Mouse (Mus musculus) left cerebral cortex, postnatal 14 days (tissue): ENCODE measurements around the gene Ccdc188. TPM values are rescaled to one million over a fixed set of nuclear protein-coding genes. Genes with fewer than 3 reads are reported as not detected.

Experiments used
- DNase-seq, 2 experiments: peaks; one replicate each; pipeline ENCODE4 v3.0.0; 2021 to 2022; ENCODE audit warnings: low spot score in 2 of 2, mixed read lengths in 1 of 2
- intact Hi-C: fragments of 180-260 bp; cut with DNase I; formaldehyde crosslinking; loops from one replicate; pipeline ENCODE4 v1.15.1; 2025
- total RNA-seq, 2 experiments: library from RNA; stranded (reverse); gene quantifications; 2 replicates each; pipeline ENCODE4 v1.2.3; 2021

Ccdc188 gene
- total RNA-seq, 2 experiments from 2014 or later = not detected

DNA sequence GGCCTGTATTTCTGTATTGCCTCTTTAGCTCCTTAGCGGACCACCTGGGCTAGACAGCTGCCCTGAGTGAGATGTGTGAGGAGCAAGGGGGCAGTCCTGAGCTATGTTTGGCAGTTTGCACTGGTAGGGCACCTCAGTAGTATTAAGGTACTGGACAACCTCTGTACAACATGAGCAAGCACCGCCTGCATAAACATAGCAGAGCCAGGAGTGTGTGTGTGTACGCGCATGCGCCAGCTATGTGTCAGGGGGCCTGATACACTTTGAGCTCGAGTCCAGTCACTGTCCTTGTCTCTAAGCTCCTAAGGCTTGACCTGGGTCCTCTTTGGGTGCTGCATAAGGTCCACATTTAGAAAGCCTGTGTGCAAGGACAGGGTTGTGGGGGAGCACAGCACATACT, 12.9 kb downstream of the Ccdc188 start:
- intact Hi-C loops = no loop called here
- DNase-seq = no peak

DNA sequence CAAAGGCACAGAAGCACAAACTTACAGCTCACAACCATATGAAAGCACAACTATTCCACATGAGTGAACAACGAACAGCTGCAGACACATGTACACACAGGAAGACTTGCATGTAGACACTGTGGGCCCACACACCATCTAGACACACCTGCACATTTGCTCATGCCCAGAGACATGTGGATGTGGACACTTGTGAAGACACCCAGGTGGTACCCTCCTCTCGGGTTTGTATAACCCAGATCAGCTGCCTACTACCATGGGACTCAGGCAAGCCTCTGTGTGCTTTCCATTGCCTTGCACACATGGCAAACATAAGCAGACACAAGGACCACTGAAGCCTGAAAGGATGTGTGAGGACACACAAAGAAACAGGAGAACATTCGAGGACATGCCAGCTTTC, 13.4 kb downstream of the Ccdc188 start:
- DNase-seq = no peak
- intact Hi-C loops = no loop called here

DNA sequence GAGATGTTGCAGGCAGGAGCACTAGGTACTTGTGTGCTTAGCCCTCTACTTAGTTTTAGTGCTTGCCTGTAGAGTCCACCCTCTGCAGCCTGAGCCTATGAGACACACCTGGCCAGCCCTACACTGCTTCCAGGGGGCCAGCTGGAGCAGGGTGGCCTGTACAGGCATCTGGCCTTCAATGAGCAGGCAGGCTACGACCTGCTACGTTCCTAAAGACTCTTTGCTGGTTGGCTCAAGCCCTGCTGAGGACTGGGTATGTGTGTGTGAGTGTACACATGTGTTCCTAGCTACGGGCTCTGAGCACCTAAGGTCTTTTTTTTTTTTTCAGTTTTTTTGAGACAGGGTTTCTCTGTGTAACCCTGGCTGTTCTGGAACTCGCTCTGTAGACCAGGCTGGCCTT, 13.8 kb downstream of the Ccdc188 start:
- no peak for DNase-seq
- intact Hi-C loops = no loop called here

DNA sequence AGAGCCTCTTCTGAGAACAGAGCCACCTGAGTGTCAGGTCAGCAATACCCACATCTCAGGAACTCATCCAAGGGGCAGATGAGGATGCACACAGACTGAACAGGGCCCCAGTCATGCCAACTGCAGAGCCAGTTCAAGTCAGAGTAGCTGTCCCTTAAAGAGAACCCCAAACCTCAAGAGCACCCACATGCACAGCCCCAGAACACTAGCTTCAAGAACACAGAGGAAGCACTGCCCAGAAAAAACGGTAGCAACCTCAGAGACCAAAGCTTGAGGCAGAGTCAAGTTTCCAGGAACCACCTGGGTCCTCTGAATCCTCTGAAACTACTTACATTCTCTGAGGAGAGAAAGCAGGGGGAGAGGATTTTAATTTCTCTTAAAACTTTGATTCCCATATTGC, 15.8 kb downstream of the Ccdc188 start:
- no peak for DNase-seq
- intact Hi-C loops = no loop called here

DNA sequence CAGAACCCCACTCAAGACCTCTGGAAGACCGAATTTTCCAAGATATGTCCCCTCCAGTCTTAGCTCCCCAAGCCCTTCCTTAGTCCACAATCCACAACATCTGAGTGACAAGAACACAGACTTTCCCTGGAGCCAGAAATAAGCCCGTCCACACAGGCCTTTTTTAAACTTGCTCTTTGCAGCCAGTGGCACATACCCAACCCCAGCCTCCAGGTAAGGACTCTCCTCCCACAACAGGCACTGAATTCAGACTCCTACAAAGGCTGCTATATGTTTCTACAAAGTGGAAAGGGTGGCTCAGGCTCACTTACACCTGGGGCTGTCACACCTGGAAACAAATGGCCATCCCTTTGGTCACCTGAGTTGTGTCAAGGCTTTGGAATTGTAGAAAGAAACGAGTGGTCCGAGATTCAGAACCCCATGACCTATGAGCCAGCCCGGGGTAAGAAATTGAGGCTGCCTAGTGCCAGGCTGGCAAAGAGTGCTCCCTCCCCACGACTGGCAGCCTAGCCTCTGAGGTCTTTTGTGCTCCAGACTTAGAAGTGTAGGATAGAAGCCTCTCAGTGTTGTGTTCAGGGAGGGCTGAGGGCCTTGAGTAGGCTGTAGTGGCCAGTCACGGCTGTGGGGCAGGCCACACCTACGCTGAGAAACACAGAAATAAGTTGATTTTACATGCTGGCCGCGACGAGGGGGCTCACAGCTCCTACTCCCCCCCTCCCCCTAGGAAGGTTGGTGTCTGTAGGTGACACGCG, 16.4 kb downstream of the Ccdc188 start:
- peak in 1 of 2 experiments; percentile 53 for DNase-seq

DNA sequence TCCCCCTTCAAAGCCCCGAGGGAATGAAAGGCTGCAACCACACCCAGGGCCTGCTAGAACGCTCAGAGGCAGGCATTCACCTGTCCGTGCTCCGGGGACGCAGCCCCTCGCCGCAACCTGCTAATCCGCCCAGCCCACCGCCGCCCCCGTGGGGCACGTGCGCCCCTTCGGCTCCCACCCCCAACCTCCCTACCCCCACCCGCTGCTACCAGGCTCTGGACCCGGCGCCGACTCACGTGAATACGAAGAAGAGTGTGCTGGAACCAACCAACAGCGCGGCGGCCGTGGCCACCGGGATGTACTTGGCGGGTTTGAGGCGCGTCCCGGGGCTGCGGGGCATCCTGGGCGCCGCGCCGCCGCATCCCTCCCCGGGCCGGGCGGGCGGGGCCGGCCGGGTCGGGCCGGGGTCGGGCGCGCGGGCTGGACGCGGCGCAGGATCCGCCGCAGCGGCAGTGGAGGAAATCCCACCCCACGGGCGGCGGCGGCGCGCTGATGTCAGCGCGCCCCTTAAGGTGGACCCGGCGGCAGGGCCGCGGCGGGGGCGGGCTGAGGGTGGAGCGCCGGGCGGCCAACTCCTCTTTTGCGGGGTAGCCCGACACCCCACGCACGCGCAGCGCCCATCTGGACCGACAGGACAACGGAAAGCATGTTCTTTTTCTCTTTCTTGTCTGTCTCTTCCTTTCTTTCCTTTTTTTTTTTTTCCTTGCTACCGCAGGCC, 17.2 kb downstream of the Ccdc188 start, which contains the start of gene Zdhhc8:
Zdhhc8 (minus strand) TSS at position 466 of the 718 bp plus-strand sequence.
- intact Hi-C loops = no loop called here

More for the DNA sequence above, 16.4 kb downstream of the Ccdc188 start:
- intact Hi-C loops = no loop called here

DNA sequence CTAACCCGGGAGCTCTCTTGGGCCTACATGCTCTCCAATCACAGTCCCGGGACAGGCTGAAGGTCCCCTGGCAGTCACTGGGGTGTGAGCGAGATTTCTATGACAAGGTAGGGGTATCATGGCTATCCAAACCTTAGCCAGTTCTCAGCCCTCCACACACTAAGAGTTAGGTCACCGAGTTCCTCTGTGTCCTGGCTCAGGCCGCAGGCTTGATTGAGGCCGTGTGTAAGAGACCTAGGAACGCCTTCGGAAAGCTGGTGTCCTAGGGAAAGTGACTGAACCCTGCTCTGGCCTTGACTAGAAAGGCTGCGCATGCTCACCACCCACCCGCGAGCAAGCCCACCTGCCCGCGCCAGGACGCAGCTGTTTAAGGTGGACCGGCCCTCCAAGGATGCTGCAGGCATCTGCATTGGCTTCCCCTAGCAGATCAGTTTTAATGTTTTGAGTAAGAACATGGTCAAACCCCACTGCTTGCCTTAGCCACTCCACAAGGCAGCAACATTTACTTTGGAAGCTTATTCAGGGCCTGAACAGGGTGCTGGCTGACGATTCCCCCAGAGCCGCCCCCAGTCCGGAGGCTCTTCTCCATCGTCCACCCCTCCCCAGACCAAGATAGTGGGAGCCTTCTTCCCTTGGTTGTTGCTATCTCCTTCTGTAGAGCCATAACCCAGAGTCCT, 17.8 kb downstream of the Ccdc188 start:
- intact Hi-C loops = no loop called here
- DNase-seq = peak; percentile 59 to 70

More for the DNA sequence above, 17.2 kb downstream of the Ccdc188 start, which contains the start of gene Zdhhc8:
- DNase-seq = peak; percentile 56 to 82

DNA sequence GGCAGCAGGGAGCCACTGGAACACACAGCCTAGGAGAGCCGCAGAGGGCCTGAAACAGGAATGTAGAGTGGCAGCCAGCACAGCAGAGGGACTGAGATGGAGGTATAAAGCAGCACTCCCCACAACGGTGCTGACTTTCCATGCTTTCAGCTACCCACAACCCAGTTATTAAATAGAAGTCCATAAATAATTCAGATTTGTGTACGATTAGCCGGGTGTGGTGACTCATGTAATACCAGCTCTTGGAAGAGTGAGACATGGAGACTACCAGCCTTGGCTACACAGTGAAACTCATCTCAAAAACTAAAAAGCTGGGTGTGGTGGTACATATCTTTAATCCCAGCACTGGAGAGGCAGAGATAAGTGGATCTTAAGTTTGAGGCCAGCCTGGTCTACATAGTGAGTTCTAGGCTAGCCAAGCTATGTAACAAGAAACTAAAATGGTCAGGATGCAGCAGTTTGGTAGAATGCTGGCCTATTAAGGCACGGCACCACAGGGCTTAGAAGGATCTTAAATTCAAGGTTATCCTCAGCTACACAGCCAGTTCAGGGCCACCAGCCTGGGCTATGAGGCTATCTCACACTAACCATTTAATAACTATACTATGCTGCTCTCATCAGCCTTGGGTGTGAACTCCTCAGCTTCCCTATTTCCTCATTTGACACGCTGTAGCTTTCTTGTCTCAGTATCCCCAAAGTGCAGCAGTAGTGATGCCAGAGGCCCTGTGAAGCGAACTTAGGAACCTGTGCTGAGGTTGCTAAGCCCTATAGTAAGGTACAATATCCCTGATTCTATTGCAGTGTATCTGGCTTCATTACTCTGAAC, 19.2 kb downstream of the Ccdc188 start:
- intact Hi-C loops = no loop called here
- DNase-seq = no peak

DNA sequence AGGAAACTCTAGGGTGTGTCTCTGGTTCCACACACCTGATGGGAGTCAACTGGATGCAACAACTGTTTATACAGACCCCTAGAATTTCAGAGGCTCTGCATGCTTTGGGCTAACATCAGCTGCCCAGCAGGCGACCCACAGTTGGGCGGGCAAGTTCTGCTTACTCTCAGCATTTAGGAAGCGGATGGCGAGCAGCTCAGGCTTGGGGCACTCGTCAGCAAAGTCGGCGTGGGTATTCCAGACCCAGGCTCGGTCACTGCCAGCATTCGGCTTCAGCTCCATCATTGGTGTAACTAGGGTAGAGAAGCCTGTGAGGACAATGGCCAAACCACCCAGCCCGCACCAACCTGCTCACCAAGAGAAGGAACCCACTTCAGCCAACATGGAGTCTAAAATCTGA, 23.9 kb downstream of the Ccdc188 start:
- DNase-seq = no peak
- intact Hi-C loops = no loop called here

DNA sequence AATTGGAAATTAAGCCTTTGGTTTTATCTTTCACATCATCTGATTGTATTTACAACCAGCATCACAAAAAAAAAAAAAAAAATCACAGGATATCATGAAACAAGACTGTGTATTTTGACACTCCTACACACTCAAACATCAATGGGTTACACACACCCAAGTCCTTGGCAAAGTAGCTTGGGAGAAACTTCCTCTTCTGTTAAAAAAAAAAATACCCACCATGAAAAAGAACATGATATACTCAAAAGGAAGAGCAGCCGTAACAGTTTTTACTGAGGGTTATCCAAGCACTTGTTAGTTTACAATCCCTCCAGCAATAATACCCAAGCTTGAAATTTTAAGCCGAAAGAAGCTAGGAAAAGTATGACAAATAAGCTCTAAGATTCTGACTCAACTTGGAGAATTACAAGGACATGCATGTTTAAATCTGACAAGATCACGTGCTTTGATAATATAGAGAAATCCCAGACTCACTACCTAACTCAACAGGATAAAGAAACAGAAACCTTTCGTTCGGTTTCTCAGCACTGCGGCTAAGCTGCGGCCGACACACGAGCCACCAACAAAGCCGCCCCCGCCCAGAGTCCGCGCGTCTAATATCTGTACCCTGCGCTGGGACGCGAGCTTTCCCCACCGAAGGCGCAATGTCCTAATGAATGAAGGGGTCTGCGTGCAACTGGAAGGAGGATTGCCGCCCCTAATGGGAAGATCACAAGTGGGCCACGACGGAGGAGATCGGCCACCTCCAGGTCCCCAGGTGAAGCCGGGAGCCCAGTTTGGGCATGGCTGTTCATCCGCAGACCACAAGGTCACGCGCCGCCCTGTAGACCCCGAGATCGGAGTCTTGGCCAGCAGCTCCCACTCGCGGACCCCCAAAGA, 30.1 kb downstream of the Ccdc188 start:
- no peak for DNase-seq
- intact Hi-C loops = no loop called here

DNA sequence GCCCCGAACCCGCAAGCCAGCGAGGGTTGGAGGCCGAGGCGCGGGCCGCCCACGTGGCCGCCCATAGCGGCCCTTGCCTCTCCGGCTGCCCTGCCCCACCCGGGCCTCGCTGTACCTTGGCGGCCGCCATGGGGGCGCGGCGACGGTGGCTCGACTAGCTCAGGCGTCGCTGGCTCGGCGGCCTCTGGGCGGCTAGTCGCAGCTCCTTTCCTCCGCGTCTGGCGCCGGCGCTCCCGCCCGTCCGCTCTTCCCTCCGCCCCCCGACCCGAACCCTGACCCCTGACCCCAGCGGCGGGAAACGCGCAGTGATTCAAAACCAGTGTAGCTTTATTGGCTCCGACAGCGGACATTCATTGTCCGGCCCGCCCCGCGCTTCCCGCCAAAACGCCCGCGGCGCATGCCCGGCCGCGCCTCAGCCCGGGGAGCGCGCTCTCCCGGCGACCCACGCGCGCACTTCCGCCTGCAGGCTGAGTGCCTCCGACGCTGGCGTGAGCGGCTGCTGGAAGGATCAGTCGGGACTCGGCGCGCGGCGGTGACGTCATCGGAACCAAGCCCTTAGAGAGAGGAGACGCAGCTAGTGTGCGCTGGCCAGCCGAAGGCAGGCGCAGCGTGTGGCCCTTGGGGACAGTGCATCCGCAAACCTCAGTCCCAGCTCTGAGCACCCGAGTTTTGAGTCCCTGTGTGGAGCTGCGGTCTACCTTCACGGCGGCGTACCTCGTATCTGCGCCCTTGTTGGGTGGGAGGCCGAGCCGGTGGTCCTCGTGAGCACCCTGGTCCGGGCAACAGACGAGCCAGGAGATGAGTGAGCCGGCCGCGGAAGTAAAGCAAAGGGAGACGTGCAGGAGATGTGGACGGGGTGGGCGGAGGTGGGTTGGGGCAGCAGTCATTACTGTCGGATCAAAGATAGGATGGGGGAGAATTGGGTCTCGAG, 31.0 kb downstream of the Ccdc188 start, which contains the start of the genes Trmt2a and Ranbp1:
Trmt2a (plus strand) TSS at position 247 of the 931 bp plus-strand sequence.
Ranbp1 (minus strand) TSS at position 300 of the 931 bp plus-strand sequence.
- peak; percentile 98 to 99 for DNase-seq
- intact Hi-C loops = no loop called here

DNA sequence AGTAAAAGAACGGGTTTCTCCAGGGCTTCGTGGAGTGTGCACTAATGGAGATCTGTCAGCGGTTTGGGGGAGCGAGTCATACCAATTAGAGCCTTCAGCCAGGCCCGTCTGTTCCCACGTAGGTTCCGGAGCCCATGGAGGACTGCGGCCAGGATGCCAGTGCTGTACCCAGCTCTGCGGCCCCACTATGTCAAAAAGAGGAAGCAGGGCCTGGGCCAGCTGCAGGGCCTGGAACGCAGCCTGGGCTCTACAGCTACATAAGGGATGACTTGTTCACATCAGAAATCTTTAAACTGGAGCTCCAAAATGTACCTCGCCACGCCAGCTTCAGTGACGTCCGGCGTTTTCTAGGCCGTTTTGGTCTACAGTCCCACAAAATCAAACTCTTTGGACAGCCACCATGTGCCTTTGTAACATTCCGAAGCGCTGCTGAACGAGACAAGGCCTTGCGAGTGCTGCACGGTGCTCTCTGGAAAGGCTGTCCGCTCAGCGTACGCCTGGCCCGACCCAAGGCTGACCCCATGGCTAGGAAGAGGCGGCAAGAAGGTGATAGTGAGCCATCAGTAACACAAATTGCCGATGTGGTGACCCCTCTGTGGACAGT, 31.8 kb downstream of the Ccdc188 start:
- intact Hi-C loops = no loop called here
- DNase-seq = peak; percentile 58 to 62

DNA sequence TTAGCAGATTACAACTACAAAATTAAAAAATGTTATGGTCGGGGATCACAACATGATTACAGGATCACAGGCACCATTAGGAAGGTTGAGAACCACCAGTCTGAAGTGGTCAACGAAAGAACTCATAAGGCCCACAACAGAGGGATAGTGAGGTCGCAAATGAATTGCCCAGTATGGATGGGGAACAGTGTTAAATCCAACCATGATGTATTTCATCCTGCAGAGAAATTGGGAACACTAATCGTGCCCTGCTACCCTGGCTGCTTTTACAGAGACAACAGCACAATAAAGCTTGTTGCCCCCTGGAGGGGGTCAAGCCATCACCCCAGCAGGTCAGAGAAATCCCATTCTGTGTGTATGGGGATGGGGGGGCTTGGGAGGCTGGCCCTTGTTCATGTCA, 32.6 kb downstream of the Ccdc188 start:
- intact Hi-C loops = loop anchor here (5.0 kb wide), 1 partner anchor 37 kb away; the partner anchor contains the start of gene Dgcr8
- no peak for DNase-seq

DNA sequence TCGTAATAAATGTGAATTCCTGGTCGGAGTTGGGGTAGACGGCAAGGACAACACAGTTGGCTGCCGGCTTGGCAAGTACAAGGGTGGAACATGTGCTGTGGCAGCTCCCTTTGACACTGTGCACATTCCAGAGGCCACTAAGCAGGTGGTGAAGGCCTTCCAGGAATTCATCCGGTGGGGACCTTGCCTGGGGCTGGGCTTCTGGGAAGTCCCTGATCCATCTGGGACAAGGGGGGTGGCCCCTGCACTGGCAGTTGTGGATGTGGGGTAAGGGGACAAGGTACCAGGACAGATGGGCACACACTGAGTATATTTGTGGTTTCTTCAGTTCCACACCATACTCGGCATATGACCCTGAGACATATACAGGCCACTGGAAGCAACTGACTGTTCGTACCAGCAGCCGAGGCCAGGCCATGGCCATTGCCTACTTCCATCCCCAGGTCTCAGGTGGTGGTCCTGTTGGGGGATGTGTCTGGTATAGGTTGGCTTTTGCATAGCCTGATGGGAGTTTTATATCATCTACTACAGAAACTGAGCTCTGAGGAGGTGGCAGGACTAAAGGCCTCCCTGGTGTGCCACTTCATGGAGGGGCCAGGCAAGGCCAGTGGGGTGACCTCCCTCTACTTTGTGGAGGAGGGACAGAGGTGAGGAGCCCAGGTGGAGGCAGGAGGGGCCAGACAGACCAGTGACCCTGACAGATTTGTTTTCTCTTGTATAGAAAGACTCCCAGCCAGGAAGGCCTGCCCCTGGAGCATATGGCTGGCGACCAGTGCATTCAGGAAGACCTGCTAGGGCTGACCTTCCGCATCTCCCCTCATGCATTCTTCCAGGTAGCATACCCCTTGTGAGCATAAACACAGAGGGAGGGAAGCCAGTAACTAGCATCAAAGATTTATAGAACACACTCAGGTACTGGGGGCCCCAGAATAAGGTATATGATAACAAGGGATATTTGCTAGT, 33.4 kb downstream of the Ccdc188 start:
- no peak for DNase-seq
- intact Hi-C loops = loop anchor here (5.0 kb wide), 1 partner anchor 36 kb away; the partner anchor contains the start of gene Dgcr8

DNA sequence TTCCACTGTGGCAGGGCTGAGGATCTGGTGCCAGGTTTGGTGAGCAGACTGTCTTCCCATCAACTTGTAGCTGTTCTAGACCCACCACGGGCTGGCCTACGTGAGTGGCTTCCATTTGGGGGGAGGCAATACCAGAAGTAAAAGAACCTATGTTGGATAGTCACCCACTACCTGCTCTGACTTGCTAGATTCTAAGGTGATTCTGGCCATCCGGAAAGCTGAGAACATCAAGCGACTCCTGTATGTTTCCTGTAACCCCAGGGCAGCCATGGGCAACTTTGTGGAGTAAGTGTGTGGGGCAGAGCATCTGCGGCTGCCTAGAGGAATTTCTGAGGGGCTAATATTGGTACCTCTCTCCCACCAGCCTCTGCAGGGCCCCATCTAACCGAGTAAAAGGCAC, 35.1 kb downstream of the Ccdc188 start:
- intact Hi-C loops = loop anchor here (5.0 kb wide), 1 partner anchor 35 kb away; the partner anchor contains the start of gene Dgcr8
- no peak for DNase-seq
